Mouse (Mus musculus): Measurements from ENCODE around the gene Prrt4. TPM values are rescaled to one million over a fixed set of nuclear protein-coding genes. Genes with fewer than 3 reads are reported as not detected.

Prrt4 gene
- total and polyA plus RNA-seq, 3 experiments = 0.05 TPM; not detected in 2

- DNase-seq (ENCODE audit: low spot score) (no peak), ATAC-seq (ENCODE audit: extremely low read depth, insufficient number of reproducible peaks, low FRiP score, poor library complexity, severe bottlenecking) (no peak)
- H3K36me3 ChIP-seq (replicated peaks) = peaks cover 60% of the 10 kb centered on the region
- TF ChIP-seq GATA1 (IDR thresholded peaks at IDR 0.05; ENCODE audit: borderline replicate concordance, low read length) (no peak), TAL1 (conservative IDR thresholded peaks at IDR 0.05; ENCODE audit: low read depth, low read length) (no peak), GATA2 (IDR thresholded peaks at IDR 0.05; ENCODE audit: borderline replicate concordance, low read depth, low read length) (no peak), CTCF (IDR thresholded peaks at IDR 0.05; ENCODE audit: low read depth, low read length) (no peak), POLR2AphosphoS5 (IDR thresholded peaks at IDR 0.05; ENCODE audit: insufficient replicate concordance, low read depth, low read length) (no peak)
- peaks cover 2% of the 10 kb centered on the region; the same call in 1 of the 2 replicates for H3K27me3 ChIP-seq (ENCODE audit: insufficient read depth, low read length)
- H3K4me1 ChIP-seq (ENCODE audit: insufficient read depth, low read depth, low read length) = peaks cover 10% of the 10 kb centered on the region
- H3K9me3 ChIP-seq (replicated peaks) = no peaks in the 10 kb centered on the region
- no peak overlapping the region for H3K4me3 ChIP-seq (ENCODE audit: low read depth, low read length)
Observed at GRCm38 (mm10) chr6:29206006-29206405, 26.6 kb upstream of the Prrt4 start.

GRCm38 (mm10) chr6:29204932-29205614 lies 25.7 kb upstream of the Prrt4 start:
- Histone ChIP-seq H3K36me3 (replicated peaks) (peaks cover 65% of the 10 kb centered on the region), H3K4me3 (ENCODE audit: low read depth, low read length) (no peak overlapping the region), H3K4me1 (ENCODE audit: insufficient read depth, low read depth, low read length) (peaks cover 6% of the 10 kb centered on the region), H3K27me3 (ENCODE audit: insufficient read depth, low read length) (no peaks in the 10 kb centered on the region), H3K9me3 (replicated peaks) (no peaks in the 10 kb centered on the region)
- no peak for DNase-seq (ENCODE audit: low spot score)
- no peak for TF ChIP-seq GATA2 (IDR thresholded peaks at IDR 0.05; ENCODE audit: borderline replicate concordance, low read depth, low read length)
- TF ChIP-seq GATA1 (IDR thresholded peaks at IDR 0.05; ENCODE audit: borderline replicate concordance, low read length) = no peak
- peak; percentile 90 for TF ChIP-seq CTCF (IDR thresholded peaks at IDR 0.05; ENCODE audit: low read depth, low read length)
- no peak for TF ChIP-seq POLR2AphosphoS5 (IDR thresholded peaks at IDR 0.05; ENCODE audit: insufficient replicate concordance, low read depth, low read length)
- no peak for TF ChIP-seq TAL1 (conservative IDR thresholded peaks at IDR 0.05; ENCODE audit: low read depth, low read length)
- no peak for ATAC-seq (ENCODE audit: extremely low read depth, insufficient number of reproducible peaks, low FRiP score, poor library complexity, severe bottlenecking)

GRCm38 (mm10) chr6:29203861-29204585 lies 24.6 kb upstream of the Prrt4 start:
- no peak for TF ChIP-seq POLR2AphosphoS5 (IDR thresholded peaks at IDR 0.05; ENCODE audit: insufficient replicate concordance, low read depth, low read length)
- no peak for TF ChIP-seq TAL1 (conservative IDR thresholded peaks at IDR 0.05; ENCODE audit: low read depth, low read length)
- TF ChIP-seq GATA2 (IDR thresholded peaks at IDR 0.05; ENCODE audit: borderline replicate concordance, low read depth, low read length) = no peak
- no peak for TF ChIP-seq CTCF (IDR thresholded peaks at IDR 0.05; ENCODE audit: low read depth, low read length)
- TF ChIP-seq GATA1 (IDR thresholded peaks at IDR 0.05; ENCODE audit: borderline replicate concordance, low read length) = no peak
- no peak overlapping the region for H3K4me3 ChIP-seq (ENCODE audit: low read depth, low read length)
- ATAC-seq (ENCODE audit: extremely low read depth, insufficient number of reproducible peaks, low FRiP score, poor library complexity, severe bottlenecking) = no peak
- peaks cover 63% of the 10 kb centered on the region for H3K36me3 ChIP-seq (replicated peaks)
- no peak for DNase-seq (ENCODE audit: low spot score)
- no peaks in the 10 kb centered on the region for H3K9me3 ChIP-seq (replicated peaks)
- H3K27me3 ChIP-seq (ENCODE audit: insufficient read depth, low read length) = peaks cover 6% of the 10 kb centered on the region; the same call in 1 of the 2 replicates
- H3K4me1 ChIP-seq (ENCODE audit: insufficient read depth, low read depth, low read length) = peaks cover 7% of the 10 kb centered on the region

- Histone ChIP-seq H3K27me3 (ENCODE audit: insufficient read depth, low read length) (peaks cover 8% of the 10 kb centered on the region), H3K4me1 (ENCODE audit: insufficient read depth, low read depth, low read length) (peaks cover 16% of the 10 kb centered on the region), H3K9me3 (replicated peaks) (no peaks in the 10 kb centered on the region), H3K4me3 (ENCODE audit: low read depth, low read length) (no peak overlapping the region), H3K36me3 (replicated peaks) (peaks cover 61% of the 10 kb centered on the region)
- ATAC-seq (ENCODE audit: extremely low read depth, insufficient number of reproducible peaks, low FRiP score, poor library complexity, severe bottlenecking) (no peak), DNase-seq (ENCODE audit: low spot score) (no peak)
- TF ChIP-seq CTCF (IDR thresholded peaks at IDR 0.05; ENCODE audit: low read depth, low read length) = no peak
- no peak for TF ChIP-seq GATA1 (IDR thresholded peaks at IDR 0.05; ENCODE audit: borderline replicate concordance, low read length)
- TF ChIP-seq POLR2AphosphoS5 (IDR thresholded peaks at IDR 0.05; ENCODE audit: insufficient replicate concordance, low read depth, low read length) = no peak
- no peak for TF ChIP-seq TAL1 (conservative IDR thresholded peaks at IDR 0.05; ENCODE audit: low read depth, low read length)
- TF ChIP-seq GATA2 (IDR thresholded peaks at IDR 0.05; ENCODE audit: borderline replicate concordance, low read depth, low read length) = no peak
Observed at GRCm38 (mm10) chr6:29203096-29203495, 23.7 kb upstream of the Prrt4 start.

GRCm38 (mm10) chr6:29201988-29202387 lies 22.6 kb upstream of the Prrt4 start:
- Histone ChIP-seq H3K27me3 (ENCODE audit: insufficient read depth, low read length) (peaks cover 19% of the 10 kb centered on the region), H3K9me3 (replicated peaks) (no peaks in the 10 kb centered on the region), H3K4me1 (ENCODE audit: insufficient read depth, low read depth, low read length) (peaks cover 16% of the 10 kb centered on the region), H3K36me3 (replicated peaks) (peaks cover 58% of the 10 kb centered on the region), H3K4me3 (ENCODE audit: low read depth, low read length) (no peak overlapping the region)
- no peak for DNase-seq (ENCODE audit: low spot score)
- no peak for ATAC-seq (ENCODE audit: extremely low read depth, insufficient number of reproducible peaks, low FRiP score, poor library complexity, severe bottlenecking)
- no peak for TF ChIP-seq GATA2 (IDR thresholded peaks at IDR 0.05; ENCODE audit: borderline replicate concordance, low read depth, low read length)
- TF ChIP-seq CTCF (IDR thresholded peaks at IDR 0.05; ENCODE audit: low read depth, low read length) = no peak
- no peak for TF ChIP-seq POLR2AphosphoS5 (IDR thresholded peaks at IDR 0.05; ENCODE audit: insufficient replicate concordance, low read depth, low read length)
- TF ChIP-seq TAL1 (conservative IDR thresholded peaks at IDR 0.05; ENCODE audit: low read depth, low read length) = no peak
- no peak for TF ChIP-seq GATA1 (IDR thresholded peaks at IDR 0.05; ENCODE audit: borderline replicate concordance, low read length)

GRCm38 (mm10) chr6:29201341-29201740 lies 22.0 kb upstream of the Prrt4 start:
- ATAC-seq (ENCODE audit: extremely low read depth, insufficient number of reproducible peaks, low FRiP score, poor library complexity, severe bottlenecking) (no peak), DNase-seq (ENCODE audit: low spot score) (no peak)
- no peak for TF ChIP-seq GATA1 (IDR thresholded peaks at IDR 0.05; ENCODE audit: borderline replicate concordance, low read length)
- no peak for TF ChIP-seq CTCF (IDR thresholded peaks at IDR 0.05; ENCODE audit: low read depth, low read length)
- TF ChIP-seq POLR2AphosphoS5 (IDR thresholded peaks at IDR 0.05; ENCODE audit: insufficient replicate concordance, low read depth, low read length) = no peak
- H3K27me3 ChIP-seq (ENCODE audit: insufficient read depth, low read length) = peaks cover 21% of the 10 kb centered on the region
- no peaks in the 10 kb centered on the region for H3K9me3 ChIP-seq (replicated peaks)
- H3K4me1 ChIP-seq (ENCODE audit: insufficient read depth, low read depth, low read length) = peaks cover 16% of the 10 kb centered on the region
- no peak overlapping the region for H3K4me3 ChIP-seq (ENCODE audit: low read depth, low read length)
- H3K36me3 ChIP-seq (replicated peaks) = peaks cover 54% of the 10 kb centered on the region

Measured in G1E (cell line).